Mouse (Mus musculus) MEL-GATA-1-ER (cell line): ENCODE data around the gene Ltf.

Experiments used
- DNase-seq: peaks from one replicate; pipeline ENCODE4 v3.0.0-alpha.2; 2012; ENCODE audit warnings: low read depth; ENCODE audit errors: extremely low read depth

Ltf gene

DNA sequence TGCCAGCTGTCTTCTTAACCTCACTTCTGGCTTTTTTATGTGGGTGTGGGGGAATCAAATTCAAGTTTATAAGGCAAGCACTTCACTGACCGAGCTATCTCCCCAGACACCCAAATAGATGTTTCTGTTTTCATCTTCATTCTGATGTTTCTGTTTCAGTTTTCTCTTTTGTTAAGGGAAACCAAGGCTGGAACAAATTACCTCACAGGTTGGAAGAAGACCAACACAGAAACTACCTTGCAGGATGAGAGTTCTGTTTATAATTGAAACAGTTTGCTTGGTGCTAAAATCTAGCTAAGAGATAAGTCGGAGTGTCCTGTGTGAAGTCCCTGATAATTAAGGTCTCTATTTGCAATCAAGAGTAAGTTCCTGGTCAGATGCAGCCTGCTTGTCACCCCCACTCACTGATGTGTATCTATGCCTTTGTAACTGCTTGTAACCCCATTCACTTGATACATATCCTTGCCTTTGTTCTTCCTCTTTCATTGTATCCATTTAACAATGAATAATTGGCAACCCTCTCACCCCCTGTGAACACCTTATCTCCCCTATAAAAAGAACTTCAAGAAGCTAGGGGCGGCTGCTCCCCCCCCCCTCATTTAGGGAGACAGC, 68.0 kb downstream of the Ltf start:
- no peak for DNase-seq

DNA sequence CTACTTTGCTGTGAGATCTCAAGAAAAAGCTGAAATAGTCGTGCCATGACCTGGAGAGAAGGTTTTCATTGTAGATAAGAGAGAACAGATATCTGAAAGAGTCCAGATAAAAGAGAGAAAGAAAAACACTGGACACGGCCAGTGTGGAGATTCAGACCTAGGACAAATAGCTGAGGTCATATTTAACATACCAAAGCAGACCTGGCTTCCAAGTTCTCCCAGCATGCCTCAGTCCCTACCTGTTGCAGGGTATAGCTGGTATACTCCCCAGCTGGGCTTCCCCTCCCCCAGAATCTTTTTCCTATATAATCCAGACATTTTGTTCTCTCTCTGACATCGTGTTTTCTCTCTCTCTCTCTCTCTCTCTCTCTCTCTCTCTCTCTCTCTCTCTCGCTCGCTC, 68.9 kb downstream of the Ltf start:
- DNase-seq = no peak

DNA sequence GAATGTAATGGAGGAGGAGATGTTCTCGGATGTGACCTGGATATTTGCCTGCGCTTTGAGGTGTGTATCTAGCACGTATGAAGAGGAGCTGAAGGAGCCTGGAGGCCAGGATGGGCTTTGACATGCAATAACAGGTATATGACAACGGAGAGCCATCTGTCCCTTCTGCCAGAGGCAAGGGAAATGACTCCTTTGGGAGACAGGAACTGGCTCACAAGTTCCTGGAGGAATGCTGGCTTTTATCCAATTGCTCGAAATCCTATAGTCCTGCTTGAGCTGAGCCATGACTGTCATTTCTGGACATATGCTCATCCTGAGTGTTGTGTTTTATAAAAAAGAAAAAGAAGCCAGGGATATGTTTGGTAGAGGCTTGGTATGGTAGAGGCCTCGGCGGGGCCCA, 69.8 kb downstream of the Ltf start:
- no peak for DNase-seq
